Mouse (Mus musculus): ENCODE data around the gene Ccdc57.

DNA sequence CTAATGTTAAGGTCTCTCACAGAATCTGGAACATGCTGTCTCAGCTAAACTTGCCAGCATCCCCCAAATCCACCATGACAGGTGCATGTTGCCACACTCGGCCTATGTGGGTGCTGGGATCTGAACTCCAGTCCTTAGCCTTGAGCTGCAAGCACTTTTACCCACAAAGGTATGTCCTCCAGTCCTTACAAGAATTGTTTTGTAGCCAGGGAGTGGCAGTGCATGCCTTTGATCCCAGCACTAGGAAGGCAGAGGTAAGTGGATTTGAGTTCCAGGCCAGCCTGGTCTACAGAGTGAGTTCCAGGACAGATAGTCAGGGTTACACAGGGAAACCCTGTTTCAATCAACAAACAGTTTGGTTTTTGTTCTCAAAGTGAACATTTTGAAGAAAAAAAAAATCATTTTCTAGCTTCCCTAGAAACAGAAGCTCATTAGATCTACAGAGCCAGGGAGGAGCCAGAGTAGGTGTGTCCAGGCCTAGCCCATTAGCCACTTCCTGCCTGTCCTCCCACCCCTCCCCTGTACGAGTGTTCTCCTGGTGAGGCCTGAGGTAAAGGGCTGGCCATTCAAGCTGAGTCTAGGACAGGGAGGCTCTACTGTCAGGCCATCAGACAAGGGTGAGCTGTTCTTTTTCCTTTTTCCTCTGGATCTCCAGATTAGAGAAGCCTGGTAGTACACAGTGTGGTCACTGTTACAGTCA is 82.2 kb downstream of the Ccdc57 start:
- TF ChIP-seq CTCF (IDR thresholded peaks at IDR 0.05; ENCODE audit: borderline replicate concordance, insufficient read depth, low read length) (no peak), POLR2A (IDR thresholded peaks at IDR 0.05; ENCODE audit: low read depth, low read length) (no peak)

All from embryonic fibroblast, embryonic 13.5 days (primary cell).